Mouse (Mus musculus) megakaryocyte, embryonic 14.5 days (primary cell): ENCODE data around the gene Nenf. TPM values are rescaled to one million over a fixed set of nuclear protein-coding genes. Genes with fewer than 3 reads are reported as not detected.

Source experiments
- H3K27me3 ChIP-seq: replicated peaks from 2 replicates; pipeline ENCODE3; 2012; ENCODE audit warnings: inconsistent platforms
- H3K36me3 ChIP-seq: replicated peaks from 2 replicates; pipeline ENCODE3; 2012; ENCODE audit warnings: low read length, inconsistent platforms, mixed read lengths
- H3K4me1 ChIP-seq: 2 replicates; pipeline ENCODE4 v1.6.1; 2012; ENCODE audit warnings: inconsistent platforms
- H3K4me3 ChIP-seq: replicated peaks from 2 replicates; pipeline ENCODE3; 2012; ENCODE audit warnings: moderate library complexity, mild to moderate bottlenecking, inconsistent platforms
- H3K9me3 ChIP-seq: 2 replicates; pipeline ENCODE4 v1.6.1; 2012; ENCODE audit warnings: inconsistent platforms
- FLI1 ChIP-seq: IDR thresholded peaks from 2 replicates; pipeline ENCODE4 v1.6.1; 2012; ENCODE audit warnings: low read length, inconsistent platforms, mixed read lengths
- GATA1 ChIP-seq: IDR thresholded peaks from 3 replicates; pipeline ENCODE4 v1.6.1; 2012; ENCODE audit warnings: mixed read lengths, low read length, inconsistent platforms, borderline replicate concordance
- polyA plus RNA-seq: library from polyadenylated mRNA; stranded (reverse); fragments of >175 nt; gene quantifications from 2 replicates; pipeline ENCODE4 v1.2.3, GENCODE M21; 2012; ENCODE audit warnings: low replicate concordance; ENCODE audit not compliant: insufficient read depth

Gene Nenf
- 20.2 and 31.8 TPM in 2 replicates for polyA plus RNA-seq

DNA sequence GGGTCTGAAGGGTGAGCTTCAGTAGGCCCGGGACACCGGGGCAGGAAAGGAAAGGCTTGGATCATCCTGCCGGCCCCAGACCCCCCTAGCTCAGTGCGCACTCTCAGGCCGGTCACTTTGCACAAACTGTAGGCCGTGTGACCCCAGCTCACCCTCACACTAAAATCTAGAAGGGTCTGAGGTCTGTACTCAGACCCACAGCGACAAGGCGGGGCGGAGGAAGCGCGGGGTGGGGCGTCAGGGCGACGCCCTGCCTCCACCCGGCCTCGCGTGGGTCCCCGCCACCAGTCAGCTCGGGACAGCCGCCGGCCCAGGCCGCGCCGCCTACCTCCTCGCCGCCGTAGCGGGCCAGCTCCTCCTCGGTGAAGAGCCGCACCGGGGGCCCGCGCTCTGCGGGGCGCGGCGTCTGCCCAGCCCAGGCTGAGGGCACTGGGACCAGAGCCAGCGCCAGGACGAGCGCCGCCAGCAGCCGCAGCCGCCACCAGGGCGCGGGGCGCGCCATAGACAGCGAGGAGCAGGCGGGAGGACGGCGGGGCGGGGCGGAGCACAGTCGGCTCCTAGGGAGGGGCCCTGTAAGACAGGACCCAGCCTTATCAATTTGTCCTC is at the start of gene Nenf:
Nenf (minus strand) TSS at position 604 of the 606 bp plus-strand sequence.
- H3K36me3 ChIP-seq, result no peaks in the 10 kb centered on the region
- peaks cover 31% of the 10 kb centered on the region for H3K4me1 ChIP-seq
- H3K4me3 ChIP-seq, result peak within 1 kb of the TSS; percentile 91
- peaks cover 14% of the 10 kb centered on the region for H3K27me3 ChIP-seq
- no peak for TF ChIP-seq GATA1
- TF ChIP-seq FLI1, result no peak
- peaks cover 4% of the 10 kb centered on the region; the same call in 1 of the 2 replicates for H3K9me3 ChIP-seq

DNA sequence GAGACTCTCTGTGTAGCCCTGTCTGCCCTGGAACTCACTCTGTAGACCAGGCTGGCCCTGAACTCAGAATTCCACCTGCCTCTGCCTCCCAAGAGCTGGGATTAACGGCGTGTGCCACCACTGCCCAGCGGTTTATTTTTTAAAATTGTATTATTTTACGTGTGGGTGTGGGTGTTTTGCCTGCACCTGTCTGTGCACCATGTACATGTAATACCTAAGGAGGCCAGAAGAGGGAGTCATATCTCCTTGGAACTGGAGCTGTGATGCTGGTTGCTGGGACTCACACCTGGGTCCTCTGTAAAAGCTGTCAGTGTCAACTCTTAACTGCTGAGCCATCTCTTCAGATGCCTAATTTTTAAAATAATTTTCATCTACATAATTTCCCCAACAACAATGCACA is 46.5 kb upstream of the Nenf start:
- H3K4me3 ChIP-seq, result no peak overlapping the region
- no peak for TF ChIP-seq GATA1
- no peak for TF ChIP-seq FLI1
- H3K36me3 ChIP-seq, result peaks cover 97% of the 10 kb centered on the region

DNA sequence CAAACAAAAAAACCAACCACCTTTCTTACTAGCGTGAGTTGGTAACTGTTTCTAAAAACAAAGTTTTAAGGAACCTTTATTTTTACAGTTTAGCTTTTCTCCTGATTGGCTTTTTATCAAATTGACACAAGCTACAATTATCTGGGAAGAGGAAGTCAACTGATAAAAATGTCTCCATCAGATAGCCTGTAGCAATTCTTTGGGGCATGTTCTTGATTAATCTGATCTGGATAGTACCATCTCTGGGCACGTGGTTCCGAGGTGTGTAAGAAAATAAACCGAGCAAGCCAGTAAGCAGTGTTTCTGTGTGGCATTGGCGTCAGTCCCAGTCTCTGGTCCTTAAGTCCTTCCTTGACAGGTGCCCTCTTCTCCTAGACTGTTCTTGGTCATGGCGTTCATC is 44.4 kb upstream of the Nenf start:
- H3K27me3 ChIP-seq, result no peaks in the 10 kb centered on the region
- TF ChIP-seq FLI1 (no peak), GATA1 (no peak)
- H3K9me3 ChIP-seq, result no peaks in the 10 kb centered on the region
- H3K4me1 ChIP-seq, result peaks cover 12% of the 10 kb centered on the region; the same call in 1 of the 2 replicates
- no peak overlapping the region for H3K4me3 ChIP-seq
- H3K36me3 ChIP-seq, result peaks cover 96% of the 10 kb centered on the region

More for the DNA sequence above, 46.5 kb upstream of the Nenf start:
- Histone ChIP-seq H3K4me1 (peaks cover 17% of the 10 kb centered on the region), H3K27me3 (no peaks in the 10 kb centered on the region), H3K9me3 (no peaks in the 10 kb centered on the region)

DNA sequence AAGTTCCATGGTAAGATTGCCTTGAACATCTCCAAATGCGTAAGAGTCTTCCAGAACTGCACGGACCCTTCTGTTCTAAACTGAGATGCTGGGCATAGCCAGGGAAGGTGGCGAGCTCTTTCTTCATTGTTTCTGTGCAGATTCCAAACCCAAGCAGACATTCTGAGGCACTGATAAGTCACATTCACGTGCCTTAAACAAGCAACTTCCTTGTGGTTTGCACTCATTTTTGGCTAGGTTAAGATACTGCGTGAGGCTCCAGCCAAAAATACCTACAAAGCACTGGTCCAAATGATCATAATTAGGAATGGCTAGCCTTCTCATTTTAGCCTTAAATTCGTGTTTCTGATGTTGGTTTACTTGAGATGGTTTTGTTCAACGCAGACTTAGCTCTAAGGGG is 41.5 kb upstream of the Nenf start:
- H3K27me3 ChIP-seq, result no peaks in the 10 kb centered on the region
- H3K36me3 ChIP-seq, result peaks cover 96% of the 10 kb centered on the region
- TF ChIP-seq GATA1 (no peak), FLI1 (no peak)
- H3K4me1 ChIP-seq, result peaks cover 20% of the 10 kb centered on the region
- H3K4me3 ChIP-seq, result no peak overlapping the region
- H3K9me3 ChIP-seq, result no peaks in the 10 kb centered on the region

DNA sequence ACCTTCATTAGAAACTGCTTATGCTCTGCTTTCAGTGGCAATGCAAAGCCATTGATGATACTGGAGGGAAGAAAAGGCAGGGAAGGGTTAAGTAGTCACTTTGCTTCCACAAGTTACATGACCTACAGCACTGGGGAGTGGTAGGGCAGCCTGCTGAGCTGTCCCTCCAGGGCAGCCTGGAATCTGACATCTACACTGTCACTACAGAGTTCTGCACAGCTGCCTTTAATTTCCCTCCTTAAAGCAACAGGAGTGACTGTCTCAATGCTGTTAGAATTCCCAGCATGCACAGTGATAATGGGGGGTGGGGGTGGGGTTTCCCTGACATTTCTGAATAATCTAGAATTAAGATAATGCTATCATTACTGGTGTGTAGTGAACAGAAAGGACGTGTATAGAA is 38.9 kb upstream of the Nenf start:
- no peaks in the 10 kb centered on the region for H3K9me3 ChIP-seq
- H3K4me3 ChIP-seq, result no peak overlapping the region
- no peaks in the 10 kb centered on the region for H3K27me3 ChIP-seq
- peaks cover 91% of the 10 kb centered on the region for H3K36me3 ChIP-seq
- TF ChIP-seq FLI1, result no peak
- no peak for TF ChIP-seq GATA1
- H3K4me1 ChIP-seq, result peaks cover 20% of the 10 kb centered on the region

GRCm38 (mm10) chr1:191353836-191354235 is 35.8 kb upstream of the Nenf start:
- Histone ChIP-seq H3K4me3 (no peak overlapping the region), H3K9me3 (no peaks in the 10 kb centered on the region), H3K4me1 (peaks cover 7% of the 10 kb centered on the region)

GRCm38 (mm10) chr1:191352786-191353488 is 34.9 kb upstream of the Nenf start:
- H3K4me1 ChIP-seq, result peaks cover 7% of the 10 kb centered on the region
- H3K27me3 ChIP-seq, result no peaks in the 10 kb centered on the region
- H3K4me3 ChIP-seq, result no peak overlapping the region
- H3K9me3 ChIP-seq, result no peaks in the 10 kb centered on the region
- H3K36me3 ChIP-seq, result peaks cover 89% of the 10 kb centered on the region
- TF ChIP-seq FLI1 (no peak), GATA1 (no peak)

More at GRCm38 (mm10) chr1:191353836-191354235, 35.8 kb upstream of the Nenf start:
- Histone ChIP-seq H3K27me3 (no peaks in the 10 kb centered on the region), H3K36me3 (peaks cover 91% of the 10 kb centered on the region)
- TF ChIP-seq FLI1, result no peak
- no peak for TF ChIP-seq GATA1

DNA sequence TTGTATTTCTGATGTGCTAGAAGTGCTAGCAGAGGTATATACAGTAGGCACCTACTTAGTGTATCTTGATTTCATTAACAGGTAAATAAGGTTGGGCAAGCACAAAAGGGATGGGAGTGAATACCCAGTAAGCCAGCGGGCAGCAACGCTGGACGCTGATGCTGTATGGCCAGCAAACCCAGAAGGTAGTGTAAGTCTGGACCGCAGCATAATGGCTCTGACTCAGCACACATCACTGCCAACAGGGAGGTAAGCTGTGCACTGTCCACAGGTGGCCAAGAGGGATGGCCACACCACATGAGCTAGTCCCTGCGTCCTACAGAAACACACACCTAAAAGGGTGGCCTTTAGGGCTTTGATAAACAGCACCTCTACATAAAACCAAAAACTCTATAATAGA is 32.4 kb upstream of the Nenf start:
- H3K4me3 ChIP-seq, result no peak overlapping the region
- peaks cover 87% of the 10 kb centered on the region for H3K36me3 ChIP-seq

DNA sequence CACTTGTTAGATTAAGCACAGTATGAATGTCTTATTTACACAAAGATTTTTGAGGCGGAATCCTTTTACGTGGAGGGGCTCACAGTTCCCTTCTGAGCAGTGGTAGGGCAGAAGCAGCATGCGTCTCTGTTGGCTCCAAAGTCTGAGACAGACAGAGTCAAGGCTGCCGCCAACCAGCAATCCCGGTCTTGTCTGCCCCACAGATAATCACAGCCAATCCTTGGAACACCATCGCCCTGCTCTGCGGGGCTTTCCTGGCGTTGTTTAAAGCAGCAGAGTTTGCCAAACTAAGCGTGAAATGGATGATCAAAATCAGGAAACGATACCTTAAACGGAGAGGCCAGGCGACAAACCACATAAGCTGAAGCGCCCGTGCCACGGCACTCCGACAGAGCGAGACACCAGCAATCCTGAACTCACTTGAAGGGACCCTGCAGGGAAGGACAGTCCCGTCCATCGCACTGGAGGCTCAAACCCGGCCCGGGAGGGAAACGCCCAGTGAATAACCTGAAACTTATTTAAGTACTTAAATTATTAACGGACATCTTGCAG is 31.6 kb upstream of the Nenf start:
- H3K27me3 ChIP-seq, result no peaks in the 10 kb centered on the region
- peaks cover 7% of the 10 kb centered on the region; the same call in 1 of the 2 replicates for H3K4me1 ChIP-seq
- TF ChIP-seq GATA1, result no peak
- no peaks in the 10 kb centered on the region for H3K9me3 ChIP-seq
- no peak overlapping the region for H3K4me3 ChIP-seq
- H3K36me3 ChIP-seq, result peaks cover 88% of the 10 kb centered on the region

More for the DNA sequence above, 32.4 kb upstream of the Nenf start:
- Histone ChIP-seq H3K27me3 (no peaks in the 10 kb centered on the region), H3K9me3 (no peaks in the 10 kb centered on the region), H3K4me1 (no peaks in the 10 kb centered on the region)
- no peak for TF ChIP-seq GATA1
- no peak for TF ChIP-seq FLI1

DNA sequence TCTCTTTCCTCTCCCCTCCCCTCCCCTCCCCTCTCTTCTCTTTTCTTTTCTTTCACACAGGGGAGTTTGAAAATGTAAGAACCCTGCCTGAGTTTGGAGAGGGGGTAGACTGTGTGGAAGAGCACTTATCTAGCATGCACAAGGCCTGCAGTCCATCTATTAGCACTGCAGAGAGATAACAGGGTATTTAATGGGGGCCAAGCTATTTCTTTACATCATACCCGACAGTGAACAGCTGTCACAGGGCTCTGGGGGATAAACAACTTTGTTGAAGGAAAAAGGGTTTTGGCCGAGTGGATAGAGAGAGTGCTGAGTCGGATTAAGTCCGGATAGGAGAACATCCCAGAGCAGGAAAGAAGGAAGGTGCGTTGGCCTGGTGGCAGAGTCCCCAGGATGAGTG is 31.0 kb upstream of the Nenf start:
- Histone ChIP-seq H3K36me3 (peaks cover 86% of the 10 kb centered on the region), H3K9me3 (no peaks in the 10 kb centered on the region), H3K27me3 (no peaks in the 10 kb centered on the region), H3K4me1 (peaks cover 7% of the 10 kb centered on the region; the same call in 1 of the 2 replicates), H3K4me3 (no peak overlapping the region)
- TF ChIP-seq GATA1, result no peak
- TF ChIP-seq FLI1, result no peak
